Comparison of ENCODE assay signal across 17 mouse cellular contexts in genomic region chr15:28057545-28057944, GRCm38 (mm10).
"Had no signal": no experiment of that assay in that cellular context is flagged by ENCODE, and none has a peak within 500 bp of the region (broad histone marks: within the 10 kb centered on the region; RNA-seq: fewer than 3 reads in every experiment).

No protein-coding gene starts in this region.

- H3K9me3 ChIP-seq: limb, embryonic 15.5 days; midbrain, embryonic 12.5 days; neural tube, embryonic 15.5 days had no signal

- H3K4me2 ChIP-seq: limb, embryonic 15.5 days; midbrain, embryonic 12.5 days; neural tube, embryonic 15.5 days had no signal

- H3K27ac ChIP-seq: limb, embryonic 15.5 days; liver, embryonic 14.5 days; midbrain, embryonic 12.5 days; neural tube, embryonic 15.5 days had no signal

- H3K27me3 ChIP-seq: limb, embryonic 15.5 days; neural tube, embryonic 15.5 days had no signal

- H3K9ac ChIP-seq: limb, embryonic 15.5 days; liver, embryonic 14.5 days; midbrain, embryonic 12.5 days; neural tube, embryonic 15.5 days had no signal

- H3K36me3 ChIP-seq: limb, embryonic 15.5 days; midbrain, embryonic 12.5 days; neural tube, embryonic 15.5 days had no signal

- H3K4me3 ChIP-seq: limb, embryonic 15.5 days; midbrain, embryonic 12.5 days; myocyte; neural tube, embryonic 15.5 days had no signal

- DNase-seq: kidney, adult 8-10 months; kidney, postnatal 36 days; layer of hippocampus, adult 9-11 months; layer of hippocampus, postnatal 36 days; lung, adult 2 months; lung, postnatal 4 days; right cerebral cortex, adult 18-20 months; right cerebral cortex, postnatal 25 days; thymus, adult 2 months; thymus, postnatal 25 days had no signal

- ATAC-seq: intestine, embryonic 16.5 days; lung, postnatal 0 days had no signal

- H3K4me1 ChIP-seq: limb, embryonic 15.5 days; neural tube, embryonic 15.5 days had no signal
